Mouse (Mus musculus) hindbrain, embryonic 16.5 days (tissue): Measurements from ENCODE around the gene Pitpnm3. TPM values are rescaled to one million over a fixed set of nuclear protein-coding genes. Genes with fewer than 3 reads are reported as not detected.

Experiments used
- ATAC-seq: fragments of 200-750 bp; cut with Nextera tagmentation; 2 replicates; pipeline ENCODE4 v1.8.0; 2017; ENCODE audit warnings: moderate TSS enrichment, moderate library complexity
- H3K27ac ChIP-seq: fragments of 300-500 bp; sonication (generic); 2 replicates; pipeline ENCODE4 v1.5.1; 2014; ENCODE audit warnings: low read depth, mild to moderate bottlenecking, control low read depth, low read length, moderate library complexity
- H3K27me3 ChIP-seq: fragments of 300-500 bp; sonication (generic); replicated peaks from 2 replicates; pipeline ENCODE4 v1.6.1; 2014; ENCODE audit warnings: low read length; ENCODE audit not compliant: control insufficient read depth, insufficient read depth
- H3K36me3 ChIP-seq: fragments of 300-500 bp; sonication (generic); 2 replicates; pipeline ENCODE4 v1.6.1; 2014; ENCODE audit warnings: mild to moderate bottlenecking, low read length, moderate library complexity, mixed read lengths; ENCODE audit not compliant: control insufficient read depth, insufficient read depth
- H3K4me1 ChIP-seq: fragments of 300-500 bp; sonication (generic); 2 replicates; pipeline ENCODE4 v1.6.1; 2014; ENCODE audit warnings: low read depth, low read length; ENCODE audit not compliant: control insufficient read depth, insufficient read depth
- H3K4me2 ChIP-seq: fragments of 300-500 bp; sonication (generic); 2 replicates; pipeline ENCODE4 v1.6.1; 2014; ENCODE audit warnings: mild to moderate bottlenecking, low read length, control low read depth, moderate library complexity
- H3K4me3 ChIP-seq: fragments of 300-500 bp; sonication (generic); 2 replicates; pipeline ENCODE4 v1.5.1; 2014; ENCODE audit warnings: mild to moderate bottlenecking, low read length, control low read depth, moderate library complexity
- H3K9ac ChIP-seq: fragments of 300-500 bp; sonication (generic); 2 replicates; pipeline ENCODE4 v1.6.1; 2014; ENCODE audit warnings: low read depth, mild to moderate bottlenecking, control low read depth, low read length, moderate library complexity
- H3K9me3 ChIP-seq: fragments of 300-500 bp; sonication (generic); 2 replicates; pipeline ENCODE4 v1.6.1; 2014; ENCODE audit warnings: mild to moderate bottlenecking, low read length, moderate library complexity; ENCODE audit not compliant: control insufficient read depth
- WGBS: fragments of 180-500 bp; shearing (Covaris S2); extraction: QIAGEN DNeasy Blood & Tissue Kit; methylation state at CpG from one replicate; pipeline ENCODE4 v1.1.7; 2014; 5-methylcytosine and 5-hydroxymethylcytosine counted together
- polyA plus RNA-seq: library from polyadenylated mRNA; unstranded; fragments of >200 nt; fragmentation: Nextera tagmentation; extraction: Ambion mirVana; gene quantifications from 2 replicates; pipeline ENCODE4 v1.2.1, GENCODE M21; 2015

The Pitpnm3 gene
- polyA plus RNA-seq, 1 experiment from 2014 or later = 5.8 TPM

- peak; percentile 92 for ATAC-seq
- WGBS = under 1% methylated on average over 52 of the region's 52 CpGs
- H3K9me3 ChIP-seq = no peaks in the 10 kb centered on the region
- H3K36me3 ChIP-seq = no peaks in the 10 kb centered on the region
- H3K9ac ChIP-seq = peak within 1 kb of the TSS; percentile 64
- H3K27ac ChIP-seq = 0 out of 2 replicates have a peak within 1 kb of the TSS, but pooled peaks have one; percentile 31
- H3K27me3 ChIP-seq = no peaks in the 10 kb centered on the region
- H3K4me1 ChIP-seq = peaks cover 25% of the 10 kb centered on the region
- peak within 1 kb of the TSS; percentile 90 for H3K4me2 ChIP-seq
- H3K4me3 ChIP-seq = peak within 1 kb of the TSS; percentile 68
Observed at GRCm38 (mm10) chr11:72041768-72042607, 93.6 kb downstream of the Pitpnm3 start, which contains the start of gene Pimreg. TSS of gene Pimreg (plus strand) at chr11:72042032.

- H3K4me3 ChIP-seq = peak overlapping the region; percentile 68
- H3K27me3 ChIP-seq = no peaks in the 10 kb centered on the region
- no peak for ATAC-seq
- peaks cover 25% of the 10 kb centered on the region for H3K4me1 ChIP-seq
- H3K4me2 ChIP-seq = peak overlapping the region; percentile 90
- H3K9me3 ChIP-seq = no peaks in the 10 kb centered on the region
- H3K27ac ChIP-seq = no peak overlapping the region
- no peaks in the 10 kb centered on the region for H3K36me3 ChIP-seq
- 17% methylated on average over 6 of the region's 6 CpGs for WGBS
- peak overlapping the region; percentile 64 for H3K9ac ChIP-seq
Observed at GRCm38 (mm10) chr11:72041290-72041767, 94.2 kb downstream of the Pitpnm3 start.

GRCm38 (mm10) chr11:72039599-72040386 is 95.8 kb downstream of the Pitpnm3 start:
- Histone ChIP-seq H3K27ac (peak overlapping the region; percentile 68), H3K4me1 (peaks cover 25% of the 10 kb centered on the region), H3K9ac (peak overlapping the region; percentile 49), H3K9me3 (no peaks in the 10 kb centered on the region), H3K4me2 (peak overlapping the region; percentile 47), H3K27me3 (no peaks in the 10 kb centered on the region), H3K4me3 (no peak overlapping the region; the same call in 1 of the 2 replicates), H3K36me3 (no peaks in the 10 kb centered on the region)
- 23% methylated on average over 16 of the region's 16 CpGs for WGBS
- peak; percentile 38; the same call in 1 of the 2 replicates for ATAC-seq

GRCm38 (mm10) chr11:72037996-72038395 is 97.6 kb downstream of the Pitpnm3 start:
- H3K4me3 ChIP-seq = no peak overlapping the region
- peaks cover 25% of the 10 kb centered on the region for H3K4me1 ChIP-seq
- H3K4me2 ChIP-seq = no peak overlapping the region
- H3K36me3 ChIP-seq = no peaks in the 10 kb centered on the region
- no peaks in the 10 kb centered on the region for H3K9me3 ChIP-seq
- no peaks in the 10 kb centered on the region for H3K27me3 ChIP-seq
- no peak overlapping the region for H3K9ac ChIP-seq
- WGBS = 0% methylated on average over 4 of the region's 4 CpGs
- H3K27ac ChIP-seq = no peak overlapping the region
- no peak for ATAC-seq

- 68% methylated on average over 4 of the region's 4 CpGs for whole genome bisulfite sequencing
- no peaks in the 10 kb centered on the region for H3K9me3 ChIP-seq
- no peaks in the 10 kb centered on the region for H3K36me3 ChIP-seq
- H3K4me3 ChIP-seq = no peak within 1 kb of the TSS
- H3K27ac ChIP-seq = no peak within 1 kb of the TSS
- no peak within 1 kb of the TSS for H3K9ac ChIP-seq
- ATAC-seq = no peak
- H3K4me2 ChIP-seq = no peak within 1 kb of the TSS
- peaks cover 20% of the 10 kb centered on the region for H3K4me1 ChIP-seq
- no peaks in the 10 kb centered on the region for H3K27me3 ChIP-seq
Observed at GRCm38 (mm10) chr11:72037409-72037808, 98.2 kb downstream of the Pitpnm3 start, which contains the start of gene Aipl1. TSS of gene Aipl1 (minus strand) at chr11:72037509.

- 89% methylated on average over 3 of the region's 3 CpGs for WGBS
- peaks cover 3% of the 10 kb centered on the region for H3K4me1 ChIP-seq
Observed at GRCm38 (mm10) chr11:72032589-72032988, 103.0 kb downstream of the Pitpnm3 start.

GRCm38 (mm10) chr11:72032091-72032490 is 103.5 kb downstream of the Pitpnm3 start:
- whole genome bisulfite sequencing = 86% methylated on average over 4 of the region's 4 CpGs

More at GRCm38 (mm10) chr11:72032589-72032988, 103.0 kb downstream of the Pitpnm3 start:
- Histone ChIP-seq H3K36me3 (no peaks in the 10 kb centered on the region), H3K4me2 (no peak overlapping the region), H3K27me3 (peaks cover 5% of the 10 kb centered on the region), H3K4me3 (no peak overlapping the region), H3K9ac (no peak overlapping the region), H3K27ac (no peak overlapping the region), H3K9me3 (no peaks in the 10 kb centered on the region)
- ATAC-seq = no peak

GRCm38 (mm10) chr11:72031353-72031752 is 104.2 kb downstream of the Pitpnm3 start:
- H3K9ac ChIP-seq = no peak overlapping the region
- no peaks in the 10 kb centered on the region for H3K9me3 ChIP-seq
- H3K27me3 ChIP-seq = peaks cover 5% of the 10 kb centered on the region
- WGBS = 97% methylated on average over 7 of the region's 7 CpGs
- H3K4me3 ChIP-seq = no peak overlapping the region
- no peak overlapping the region for H3K4me2 ChIP-seq
- ATAC-seq = no peak
- no peaks in the 10 kb centered on the region for H3K36me3 ChIP-seq
- H3K4me1 ChIP-seq = peaks cover 3% of the 10 kb centered on the region
- H3K27ac ChIP-seq = no peak overlapping the region

More at GRCm38 (mm10) chr11:72032091-72032490, 103.5 kb downstream of the Pitpnm3 start:
- Histone ChIP-seq H3K4me2 (no peak overlapping the region), H3K4me3 (no peak overlapping the region), H3K9me3 (no peaks in the 10 kb centered on the region), H3K36me3 (no peaks in the 10 kb centered on the region), H3K9ac (no peak overlapping the region), H3K4me1 (peaks cover 3% of the 10 kb centered on the region), H3K27me3 (peaks cover 5% of the 10 kb centered on the region), H3K27ac (no peak overlapping the region)
- ATAC-seq = no peak
